Mouse (Mus musculus) limb, embryonic 11.5 days (tissue): ENCODE measurements at regions not wholly inside any gene's neighbourhood (a gene's known extent, or its start where the extent isn't known, plus 50 kb on each side); places are given as distances from the start of the nearest gene placed in this dataset.
"Not testable (repeated sequence)": the region's sequence is repeated elsewhere in the genome, so short reads cannot be mapped to it uniquely, and the experiment has no call there.

Experiments used
- ATAC-seq: fragments of 200-750 bp; cut with Nextera tagmentation; 2 replicates; pipeline ENCODE4 v1.8.0; 2017; ENCODE audit warnings: low read depth; ENCODE audit not compliant: insufficient number of reproducible peaks, low FRiP score, low TSS enrichment
- DNase-seq: peaks from one replicate; pipeline ENCODE4 v3.0.0-alpha.2; 2015; ENCODE audit warnings: low spot score
- H3K27ac ChIP-seq: fragments of 300-500 bp; sonication (generic); replicated peaks from 2 replicates; pipeline ENCODE4 v1.5.1; 2014; ENCODE audit warnings: low read depth, mild to moderate bottlenecking, low read length
- H3K27me3 ChIP-seq: fragments of 300-500 bp; sonication (generic); 2 replicates; pipeline ENCODE4 v1.6.1; 2014; ENCODE audit warnings: mild to moderate bottlenecking, low read length, mixed read lengths; ENCODE audit not compliant: control insufficient read depth, insufficient read depth
- H3K36me3 ChIP-seq: fragments of 300-500 bp; sonication (generic); 2 replicates; pipeline ENCODE4 v1.6.1; 2014; ENCODE audit warnings: mild to moderate bottlenecking, low read length, moderate library complexity, mixed read lengths; ENCODE audit not compliant: control insufficient read depth, insufficient read depth
- H3K4me1 ChIP-seq: fragments of 300-500 bp; sonication (generic); 2 replicates; pipeline ENCODE4 v1.6.1; 2014; ENCODE audit warnings: low read length, mixed read lengths; ENCODE audit not compliant: control insufficient read depth, insufficient read depth
- H3K4me2 ChIP-seq: fragments of 300-500 bp; sonication (generic); 2 replicates; pipeline ENCODE4 v1.6.1; 2014; ENCODE audit warnings: low read depth, mild to moderate bottlenecking, moderate library complexity; ENCODE audit not compliant: severe bottlenecking
- H3K4me3 ChIP-seq: fragments of 300-500 bp; sonication (generic); 2 replicates; pipeline ENCODE4 v1.5.1; 2014; ENCODE audit warnings: low read depth, low read length
- H3K9ac ChIP-seq: fragments of 300-500 bp; sonication (generic); 2 replicates; pipeline ENCODE4 v1.6.1; 2014; ENCODE audit warnings: mild to moderate bottlenecking, low read length
- H3K9me3 ChIP-seq: fragments of 300-500 bp; sonication (generic); 2 replicates; pipeline ENCODE4 v1.6.1; 2016; ENCODE audit warnings: low read length; ENCODE audit not compliant: control insufficient read depth
- WGBS: fragments of 180-500 bp; shearing (Covaris S2); extraction: QIAGEN DNeasy Blood & Tissue Kit; methylation state at CpG from one replicate; pipeline ENCODE4 v1.1.7; 2014; 5-methylcytosine and 5-hydroxymethylcytosine counted together

GRCm38 (mm10) chr16:76481966-76482365 is 108.3 kb upstream of the Nrip1 start:
- Histone ChIP-seq H3K9me3 (no peaks in the 10 kb centered on the region), H3K27ac (no peak overlapping the region), H3K27me3 (no peaks in the 10 kb centered on the region), H3K4me3 (no peak overlapping the region), H3K4me2 (no peak overlapping the region), H3K9ac (no peak overlapping the region), H3K36me3 (no peaks in the 10 kb centered on the region), H3K4me1 (no peaks in the 10 kb centered on the region)
- DNase-seq (no peak), ATAC-seq (no peak)
- 90% methylated on average over 4 of the region's 4 CpGs for WGBS

- Histone ChIP-seq H3K9ac (no peak overlapping the region), H3K27ac (no peak overlapping the region), H3K4me1 (no peaks in the 10 kb centered on the region), H3K9me3 (no peaks in the 10 kb centered on the region), H3K4me3 (no peak overlapping the region), H3K36me3 (no peaks in the 10 kb centered on the region), H3K4me2 (no peak overlapping the region), H3K27me3 (no peaks in the 10 kb centered on the region)
- DNase-seq (no peak), ATAC-seq (no peak)
- 86% methylated on average over 8 of the region's 8 CpGs for WGBS
These were observed 103.8 kb upstream of the Nrip1 start for GRCm38 (mm10) chr16:76477474-76477873.

- 94% methylated on average over 6 of the region's 6 CpGs for WGBS
- H3K27ac ChIP-seq: no peak overlapping the region
- H3K36me3 ChIP-seq: no peaks in the 10 kb centered on the region
- no peaks in the 10 kb centered on the region for H3K27me3 ChIP-seq
- DNase-seq: no peak
- H3K4me2 ChIP-seq: no peak overlapping the region
- H3K4me3 ChIP-seq: no peak overlapping the region
- no peaks in the 10 kb centered on the region for H3K4me1 ChIP-seq
- H3K9ac ChIP-seq: no peak overlapping the region
- H3K9me3 ChIP-seq: no peaks in the 10 kb centered on the region
- ATAC-seq: no peak
These were observed 100.9 kb upstream of the Nrip1 start for GRCm38 (mm10) chr16:76474481-76474880.

- Histone ChIP-seq H3K4me3 (no peak overlapping the region), H3K9ac (no peak overlapping the region), H3K27me3 (no peaks in the 10 kb centered on the region), H3K9me3 (no peaks in the 10 kb centered on the region), H3K27ac (no peak overlapping the region), H3K4me1 (no peaks in the 10 kb centered on the region), H3K36me3 (no peaks in the 10 kb centered on the region), H3K4me2 (no peak overlapping the region)
- DNase-seq: no peak
- WGBS: 84% methylated on average over 3 of the region's 3 CpGs
- no peak for ATAC-seq
These were observed 98.8 kb upstream of the Nrip1 start for GRCm38 (mm10) chr16:76472386-76472785.

GRCm38 (mm10) chr16:76471081-76471480 is 97.5 kb upstream of the Nrip1 start:
- no peak overlapping the region for H3K9ac ChIP-seq
- no peaks in the 10 kb centered on the region for H3K27me3 ChIP-seq
- ATAC-seq: no peak
- H3K4me2 ChIP-seq: no peak overlapping the region
- H3K9me3 ChIP-seq: no peaks in the 10 kb centered on the region
- 76% methylated on average over 3 of the region's 3 CpGs for WGBS
- H3K36me3 ChIP-seq: no peaks in the 10 kb centered on the region
- no peak overlapping the region for H3K27ac ChIP-seq
- H3K4me1 ChIP-seq: no peaks in the 10 kb centered on the region
- no peak overlapping the region for H3K4me3 ChIP-seq
- DNase-seq: no peak

- no peak overlapping the region for H3K27ac ChIP-seq
- 74% methylated on average over 1 of the region's 1 CpGs for WGBS
- no peak overlapping the region for H3K4me3 ChIP-seq
- H3K9ac ChIP-seq: no peak overlapping the region
- no peak for ATAC-seq
- no peaks in the 10 kb centered on the region for H3K27me3 ChIP-seq
- DNase-seq: no peak
- H3K9me3 ChIP-seq: no peaks in the 10 kb centered on the region
- H3K4me1 ChIP-seq: 0 out of 2 replicates have a peak, but pooled peaks cover 4% of the 10 kb centered on the region
- no peaks in the 10 kb centered on the region for H3K36me3 ChIP-seq
- no peak overlapping the region for H3K4me2 ChIP-seq
These were observed 85.9 kb upstream of the Nrip1 start for GRCm38 (mm10) chr16:76459521-76459920.

GRCm38 (mm10) chr16:76456300-76456599 is 82.6 kb upstream of the Nrip1 start:
- H3K9ac ChIP-seq, H3K36me3 ChIP-seq, H3K4me1 ChIP-seq, H3K27ac ChIP-seq, DNase-seq, H3K27me3 ChIP-seq, H3K9me3 ChIP-seq, H3K4me3 ChIP-seq, H3K4me2 ChIP-seq, ATAC-seq: not testable (repeated sequence)
- 96% methylated on average over 2 of the region's 2 CpGs for WGBS

GRCm38 (mm10) chr16:76455499-76456299 is 82.1 kb upstream of the Nrip1 start:
- no peaks in the 10 kb centered on the region for H3K27me3 ChIP-seq
- DNase-seq: no peak
- 59% methylated on average over 9 of the region's 9 CpGs for WGBS
- H3K27ac ChIP-seq: no peak overlapping the region
- no peaks in the 10 kb centered on the region for H3K36me3 ChIP-seq
- H3K9ac ChIP-seq: no peak overlapping the region
- ATAC-seq: no peak
- no peak overlapping the region for H3K4me3 ChIP-seq
- H3K4me1 ChIP-seq: 0 out of 2 replicates have a peak, but pooled peaks cover 7% of the 10 kb centered on the region
- no peak overlapping the region for H3K4me2 ChIP-seq
- no peaks in the 10 kb centered on the region for H3K9me3 ChIP-seq
